Mouse (Mus musculus): ENCODE measurements at regions not wholly inside any gene's neighbourhood (a gene's known extent, or its start where the extent isn't known, plus 50 kb on each side); places are given as distances from the start of the nearest gene placed in this dataset.
"Not testable (repeated sequence)": the region's sequence is repeated elsewhere in the genome, so short reads cannot be mapped to it uniquely, and the experiment has no call there.

- not testable (repeated sequence) for DNase-seq (ENCODE audit: low read depth, low spot score)
These were observed 199.4 kb upstream of the Cdk6 start for GRCm38 (mm10) chr5:3141841-3142240.

GRCm38 (mm10) chr5:3146544-3147295 is 194.6 kb upstream of the Cdk6 start:
- DNase-seq (ENCODE audit: low read depth, low spot score) = peak; percentile 29

- not testable (repeated sequence) for DNase-seq (ENCODE audit: low read depth, low spot score)
These were observed 191.4 kb upstream of the Cdk6 start for GRCm38 (mm10) chr5:3149886-3150285.

GRCm38 (mm10) chr5:3150766-3151165 is 190.5 kb upstream of the Cdk6 start:
- not testable (repeated sequence) for DNase-seq (ENCODE audit: low read depth, low spot score)

GRCm38 (mm10) chr5:3151534-3152148 is 189.6 kb upstream of the Cdk6 start:
- DNase-seq (ENCODE audit: low read depth, low spot score) = not testable (repeated sequence)

GRCm38 (mm10) chr5:3152149-3152865 is 189.0 kb upstream of the Cdk6 start:
- peak; percentile 2 for DNase-seq (ENCODE audit: low read depth, low spot score)

- not testable (repeated sequence) for DNase-seq (ENCODE audit: low read depth, low spot score)
These were observed 175.8 kb upstream of the Cdk6 start for GRCm38 (mm10) chr5:3165511-3165910.

GRCm38 (mm10) chr5:3166496-3166895 is 174.8 kb upstream of the Cdk6 start:
- not testable (repeated sequence) for DNase-seq (ENCODE audit: low read depth, low spot score)

GRCm38 (mm10) chr5:3193592-3193991 is 147.7 kb upstream of the Cdk6 start:
- DNase-seq (ENCODE audit: low read depth, low spot score) = not testable (repeated sequence)

- DNase-seq (ENCODE audit: low read depth, low spot score) = no peak
These were observed 143.1 kb upstream of the Cdk6 start for GRCm38 (mm10) chr5:3197952-3198841.

- not testable (repeated sequence) for DNase-seq (ENCODE audit: low read depth, low spot score)
These were observed 142.3 kb upstream of the Cdk6 start for GRCm38 (mm10) chr5:3198869-3199550.

- DNase-seq (ENCODE audit: low read depth, low spot score) = not testable (repeated sequence)
These were observed 135.1 kb upstream of the Cdk6 start for GRCm38 (mm10) chr5:3206160-3206559.

GRCm38 (mm10) chr5:3208293-3208692 is 133.0 kb upstream of the Cdk6 start:
- not testable (repeated sequence) for DNase-seq (ENCODE audit: low read depth, low spot score)

- no peak for DNase-seq (ENCODE audit: low read depth, low spot score)
These were observed 130.0 kb upstream of the Cdk6 start for GRCm38 (mm10) chr5:3211284-3211683.

- no peak for DNase-seq (ENCODE audit: low read depth, low spot score)
These were observed 125.2 kb upstream of the Cdk6 start for GRCm38 (mm10) chr5:3216053-3216452.

- no peak for DNase-seq (ENCODE audit: low read depth, low spot score)
These were observed 122.1 kb upstream of the Cdk6 start for GRCm38 (mm10) chr5:3219230-3219629.

- DNase-seq (ENCODE audit: low read depth, low spot score) = no peak
These were observed 121.5 kb upstream of the Cdk6 start for GRCm38 (mm10) chr5:3219770-3220169.

- DNase-seq (ENCODE audit: low read depth, low spot score) = not testable (repeated sequence)
These were observed 117.5 kb upstream of the Cdk6 start for GRCm38 (mm10) chr5:3223819-3224218.

- not testable (repeated sequence) for DNase-seq (ENCODE audit: low read depth, low spot score)
These were observed 116.8 kb upstream of the Cdk6 start for GRCm38 (mm10) chr5:3224392-3225054.

- DNase-seq (ENCODE audit: low read depth, low spot score) = not testable (repeated sequence)
These were observed 115.9 kb upstream of the Cdk6 start for GRCm38 (mm10) chr5:3225358-3225757.
